Mouse (Mus musculus) ES-Bruce4 (cell line): ENCODE results near the gene Sgms2. TPM values are rescaled to one million over a fixed set of nuclear protein-coding genes. Genes with fewer than 3 reads are reported as not detected.
A peak's percentile ranks its signal among the peaks of the same experiment; 100 is the strongest.

Experiments
- H3K27ac ChIP-seq: 2 replicates; pipeline ENCODE4 v1.5.1; 2012; ENCODE audit warnings: low read length, inconsistent platforms; ENCODE audit not compliant: insufficient read depth
- H3K27me3 ChIP-seq: 2 replicates; pipeline ENCODE4 v1.6.1; 2012; ENCODE audit warnings: mild to moderate bottlenecking, low read length, inconsistent platforms; ENCODE audit not compliant: control insufficient read depth, poor library complexity, insufficient read depth, severe bottlenecking
- H3K36me3 ChIP-seq: 2 replicates; pipeline ENCODE4 v1.6.1; 2012; ENCODE audit warnings: inconsistent platforms, mild to moderate bottlenecking, low read length, moderate library complexity; ENCODE audit not compliant: control insufficient read depth, poor library complexity, insufficient read depth, severe bottlenecking
- H3K4me1 ChIP-seq: one replicate; pipeline ENCODE4 v1.8.1; 2011; ENCODE audit warnings: low read length; ENCODE audit not compliant: control insufficient read depth, insufficient read depth
- H3K4me3 ChIP-seq: 2 replicates; pipeline ENCODE4 v1.5.1; 2011; ENCODE audit warnings: low read depth, mild to moderate bottlenecking, low read length
- H3K9ac ChIP-seq: 2 replicates; pipeline ENCODE4 v1.6.1; 2012; ENCODE audit warnings: low read depth, mild to moderate bottlenecking, inconsistent platforms; ENCODE audit not compliant: poor library complexity, severe bottlenecking
- H3K9me3 ChIP-seq: replicated peaks from 2 replicates; pipeline ENCODE4 v1.6.1; 2012; ENCODE audit warnings: mild to moderate bottlenecking, low read length, inconsistent platforms; ENCODE audit not compliant: control insufficient read depth, poor library complexity, insufficient read depth, severe bottlenecking
- CTCF ChIP-seq: IDR thresholded peaks from one replicate; pipeline ENCODE4 v1.8.1; 2011; ENCODE audit warnings: low read depth, low read length
- EP300 ChIP-seq: IDR thresholded peaks from 2 replicates; pipeline ENCODE4 v1.6.1; 2011; ENCODE audit warnings: low read depth, low read length; ENCODE audit not compliant: insufficient read depth
- POLR2A ChIP-seq: IDR thresholded peaks from one replicate; pipeline ENCODE4 v1.8.1; 2011; ENCODE audit warnings: low read length; ENCODE audit not compliant: insufficient read depth
- polyA plus RNA-seq: library from polyadenylated mRNA; stranded (reverse); fragments of >200 nt; gene quantifications from 2 replicates; pipeline ENCODE4 v1.2.4, GENCODE M21; 2011; ENCODE audit warnings: low read depth; ENCODE audit not compliant: missing spikeins, insufficient read depth, insufficient read length

Gene Sgms2
- polyA plus RNA-seq, 1 experiment = 2.2 TPM

DNA sequence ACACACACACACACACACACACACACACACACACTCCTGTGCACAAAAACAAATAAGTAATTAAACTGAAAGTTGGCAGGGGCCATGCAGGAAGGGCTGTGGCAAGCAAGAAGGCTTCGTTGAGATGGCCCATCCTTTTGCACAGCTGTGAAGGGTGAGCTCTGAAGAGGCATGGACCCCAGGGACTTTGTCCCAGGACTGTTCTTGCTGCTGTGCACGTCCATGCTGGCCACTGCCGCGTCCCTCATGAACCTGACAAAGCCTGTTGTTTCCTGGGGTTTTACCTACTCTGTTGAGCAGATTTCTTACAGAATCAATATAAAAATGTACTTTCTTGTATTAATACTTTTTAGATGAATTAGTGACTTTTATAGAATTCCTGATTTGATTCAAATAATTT lies 199.3 kb downstream of the Sgms2 start:
- Histone ChIP-seq H3K36me3 (no peaks in the 10 kb centered on the region), H3K4me1 (no peaks in the 10 kb centered on the region), H3K9ac (no peak overlapping the region), H3K27ac (no peak overlapping the region), H3K4me3 (no peak overlapping the region), H3K27me3 (no peaks in the 10 kb centered on the region), H3K9me3 (no peaks in the 10 kb centered on the region)
- no peak for TF ChIP-seq CTCF
- no peak for TF ChIP-seq POLR2A
- no peak for TF ChIP-seq EP300

- Histone ChIP-seq H3K36me3 (no peaks in the 10 kb centered on the region), H3K4me1 (no peaks in the 10 kb centered on the region), H3K27ac (no peak overlapping the region), H3K9ac (no peak overlapping the region), H3K27me3 (no peaks in the 10 kb centered on the region), H3K4me3 (no peak overlapping the region), H3K9me3 (no peaks in the 10 kb centered on the region)
- no peak for TF ChIP-seq POLR2A
- no peak for TF ChIP-seq EP300
- no peak for TF ChIP-seq CTCF
Observed at GRCm38 (mm10) chr3:131274151-131274550, 217.1 kb downstream of the Sgms2 start.

DNA sequence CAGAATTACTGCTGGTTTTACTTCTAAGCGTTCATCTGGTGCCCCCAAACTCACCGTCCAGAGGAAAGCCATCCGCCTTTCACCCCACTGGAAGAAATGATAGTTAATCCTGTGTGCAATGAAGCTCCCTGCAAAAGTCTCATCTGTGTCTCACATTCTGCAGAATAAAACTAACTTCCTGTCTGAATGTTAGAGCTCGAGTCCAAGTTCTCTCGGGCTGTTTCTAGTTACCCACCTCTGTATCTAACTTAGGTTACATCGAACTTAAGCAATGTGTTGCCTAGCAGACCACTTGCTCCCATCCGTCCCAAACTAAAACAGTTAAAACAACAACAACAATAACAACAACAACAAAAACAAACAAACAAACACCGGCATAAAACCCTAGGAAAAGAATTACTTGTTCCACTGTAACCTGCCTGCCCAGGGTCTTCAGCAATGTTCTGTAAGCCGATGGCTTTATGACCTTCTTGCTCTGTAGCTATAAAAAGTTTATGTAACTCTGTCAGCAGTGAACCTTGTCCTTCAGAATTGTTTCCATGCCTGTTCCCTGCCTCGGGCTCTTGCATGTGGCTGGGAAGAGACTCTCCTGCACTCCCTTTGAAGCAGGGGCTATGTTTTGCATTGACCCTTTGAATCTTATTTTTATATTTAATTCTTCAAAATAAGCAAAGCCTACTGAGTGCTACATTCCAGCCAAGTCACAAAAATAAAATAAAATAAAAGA lies 218.7 kb downstream of the Sgms2 start:
- no peaks in the 10 kb centered on the region for H3K27me3 ChIP-seq
- no peak overlapping the region for H3K27ac ChIP-seq
- peak overlapping the region; percentile 56 for H3K9ac ChIP-seq
- H3K9me3 ChIP-seq = no peaks in the 10 kb centered on the region
- no peak for TF ChIP-seq EP300
- TF ChIP-seq CTCF = no peak
- no peak for TF ChIP-seq POLR2A
- H3K4me1 ChIP-seq = no peaks in the 10 kb centered on the region
- H3K4me3 ChIP-seq = peak overlapping the region; percentile 45
- no peaks in the 10 kb centered on the region for H3K36me3 ChIP-seq

DNA sequence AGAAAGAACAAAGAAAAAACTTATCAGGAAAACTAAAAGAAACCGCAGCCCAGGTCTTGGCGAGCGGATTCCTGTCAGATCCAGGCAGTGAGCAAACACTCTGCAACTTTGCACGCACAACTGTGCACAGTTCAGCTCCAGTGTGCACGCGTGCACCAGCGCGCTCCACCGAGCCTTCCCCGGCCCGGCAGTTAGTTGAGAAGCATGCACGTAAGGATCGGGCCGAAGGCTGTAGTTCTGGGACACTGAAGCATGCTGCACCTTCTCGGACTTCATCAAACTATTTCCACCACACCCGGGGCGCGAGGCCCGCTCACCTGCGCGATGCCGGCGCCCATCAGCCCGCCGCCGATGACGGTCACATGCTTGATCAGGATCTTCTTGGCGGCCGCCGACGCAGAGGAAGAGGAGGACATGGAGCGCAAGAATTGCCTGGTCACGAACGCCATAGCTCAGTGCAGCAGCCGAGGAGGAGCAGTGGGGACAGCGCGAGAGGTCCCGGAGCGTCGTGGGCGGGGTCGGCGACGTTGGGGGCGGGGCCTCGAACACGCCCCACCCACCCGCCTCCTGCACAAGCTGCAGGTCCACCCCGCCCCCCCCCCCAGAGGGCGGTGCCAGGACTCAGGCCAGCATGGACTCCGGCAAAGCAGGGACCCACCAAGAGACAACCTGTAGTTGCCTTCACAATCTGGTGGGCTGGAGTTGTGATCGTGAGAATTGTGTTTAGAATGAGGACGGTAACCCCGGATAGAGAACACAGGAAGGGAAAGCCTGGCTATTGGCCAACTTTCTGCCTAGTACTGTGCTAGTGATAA lies 219.4 kb downstream of the Sgms2 start, which contains the start of gene Hadh:
Gene Hadh, minus strand, starts transcription at position 543 of the 815 bp plus-strand sequence.
- Histone ChIP-seq H3K4me1 (no peaks in the 10 kb centered on the region), H3K9ac (peak within 1 kb of the TSS; percentile 56), H3K9me3 (no peaks in the 10 kb centered on the region), H3K4me3 (peak within 1 kb of the TSS; percentile 82), H3K27ac (no peak within 1 kb of the TSS), H3K27me3 (no peaks in the 10 kb centered on the region), H3K36me3 (no peaks in the 10 kb centered on the region)
- TF ChIP-seq EP300 (no peak), CTCF (no peak), POLR2A (peak; percentile 70)

DNA sequence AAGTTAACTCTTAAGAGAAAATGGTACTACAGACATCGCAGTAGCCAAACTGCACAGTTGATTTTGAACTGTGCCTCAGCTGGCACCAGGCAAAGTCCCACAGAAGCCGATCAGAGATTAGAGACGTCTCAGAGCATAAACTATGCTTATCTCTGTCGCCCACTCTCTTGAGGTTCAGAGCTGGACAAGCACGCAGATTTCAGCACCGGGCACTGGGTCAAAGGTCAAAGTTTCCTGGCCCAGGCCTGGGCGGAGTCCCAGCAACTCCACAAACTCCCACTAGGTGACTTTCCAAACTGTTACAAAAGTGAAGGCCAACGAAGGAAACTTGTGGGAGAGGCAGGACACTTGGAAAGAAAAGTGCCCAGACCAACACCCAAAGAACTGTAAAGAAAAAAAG lies 220.1 kb downstream of the Sgms2 start:
- Histone ChIP-seq H3K27me3 (no peaks in the 10 kb centered on the region), H3K4me1 (no peaks in the 10 kb centered on the region), H3K9me3 (no peaks in the 10 kb centered on the region), H3K9ac (peak overlapping the region; percentile 56), H3K4me3 (peak overlapping the region; percentile 82), H3K27ac (no peak overlapping the region), H3K36me3 (no peaks in the 10 kb centered on the region)
- TF ChIP-seq POLR2A (no peak), EP300 (no peak), CTCF (no peak)

- Histone ChIP-seq H3K27me3 (no peaks in the 10 kb centered on the region), H3K9ac (no peak overlapping the region), H3K36me3 (no peaks in the 10 kb centered on the region), H3K27ac (no peak overlapping the region), H3K4me1 (no peaks in the 10 kb centered on the region), H3K4me3 (no peak overlapping the region), H3K9me3 (no peaks in the 10 kb centered on the region)
- no peak for TF ChIP-seq POLR2A
- no peak for TF ChIP-seq EP300
- no peak for TF ChIP-seq CTCF
Observed at GRCm38 (mm10) chr3:131270381-131270780, 220.8 kb downstream of the Sgms2 start.

Other genes with a start within 250 kb of the Sgms2 start
- gene Hadh, start 219.3 kb downstream of the Sgms2 start, polyA plus RNA-seq = 67.1 and 70.7 TPM in 2 replicates
- gene Cyp2u1, start 188.2 kb downstream of the Sgms2 start, polyA plus RNA-seq = 0.90 and 1.2 TPM in 2 replicates
- 15.7 and 19.8 TPM in 2 replicates for gene Papss1, start 73.4 kb upstream of the Sgms2 start, polyA plus RNA-seq